Mouse (Mus musculus) stomach, embryonic 15.5 days (tissue): Measurements from ENCODE around the gene Gm20532. TPM values are rescaled to one million over a fixed set of nuclear protein-coding genes. Genes with fewer than 3 reads are reported as not detected.
A peak's percentile ranks its signal among the peaks of the same experiment; 100 is the strongest.

Experiments used
- ATAC-seq: fragments of 200-750 bp; cut with Nextera tagmentation; 2 replicates; pipeline ENCODE4 v1.8.0; 2017; ENCODE audit warnings: low read depth, moderate number of reproducible peaks, moderate TSS enrichment; ENCODE audit not compliant: insufficient read depth, low FRiP score
- H3K27ac ChIP-seq: fragments of 300-500 bp; sonication (generic); 2 replicates; pipeline ENCODE4 v1.5.1; 2015; ENCODE audit warnings: mild to moderate bottlenecking, inconsistent platforms
- H3K27me3 ChIP-seq: fragments of 300-500 bp; sonication (generic); replicated peaks from 2 replicates; pipeline ENCODE4 v1.6.1; 2015; ENCODE audit warnings: inconsistent platforms
- H3K36me3 ChIP-seq: fragments of 300-500 bp; sonication (generic); 2 replicates; pipeline ENCODE4 v1.6.1; 2015; ENCODE audit warnings: inconsistent platforms
- H3K4me1 ChIP-seq: fragments of 300-500 bp; sonication (generic); 2 replicates; pipeline ENCODE4 v1.6.1; 2015; ENCODE audit warnings: inconsistent platforms
- H3K4me2 ChIP-seq: fragments of 300-500 bp; sonication (generic); 2 replicates; pipeline ENCODE4 v1.6.1; 2015; ENCODE audit warnings: mild to moderate bottlenecking, inconsistent platforms
- H3K4me3 ChIP-seq: fragments of 300-500 bp; sonication (generic); replicated peaks from 2 replicates; pipeline ENCODE4 v1.5.1; 2015; ENCODE audit warnings: inconsistent platforms
- H3K9ac ChIP-seq: fragments of 300-500 bp; sonication (generic); 2 replicates; pipeline ENCODE4 v1.6.1; 2015; ENCODE audit warnings: inconsistent platforms
- H3K9me3 ChIP-seq: fragments of 300-500 bp; sonication (generic); 2 replicates; pipeline ENCODE4 v1.6.1; 2016; ENCODE audit warnings: inconsistent platforms
- WGBS: fragments of 180-500 bp; shearing (Covaris S2); methylation state at CpG from one replicate; pipeline ENCODE4 v1.1.7; 2015; 5-methylcytosine and 5-hydroxymethylcytosine counted together
- polyA plus RNA-seq: library from polyadenylated mRNA; unstranded; fragments of >200 nt; fragmentation: Nextera tagmentation; extraction: Ambion mirVana; gene quantifications from 2 replicates; pipeline ENCODE4 v1.2.1, GENCODE M21; 2015

Gm20532 gene
- polyA plus RNA-seq, 1 experiment from 2014 or later: not detected

DNA sequence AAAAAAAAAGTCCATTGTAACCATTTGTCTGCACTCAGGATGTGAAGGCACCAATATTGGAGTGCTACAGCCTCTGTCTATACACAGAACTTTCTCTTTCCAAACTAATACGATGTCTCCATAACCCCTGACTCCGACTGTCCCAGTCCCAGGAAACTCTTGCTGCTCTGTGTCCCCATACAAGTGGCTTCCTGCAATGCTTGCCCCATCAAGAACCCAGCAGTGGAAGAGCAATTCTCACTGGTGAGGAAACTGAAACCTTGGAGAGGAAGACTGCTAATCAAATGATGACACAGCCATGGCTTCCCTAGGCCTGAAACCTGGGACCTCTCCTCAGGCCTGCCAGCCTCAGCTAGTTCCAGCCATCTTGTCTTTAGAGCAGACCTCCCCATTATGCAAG lies 11.4 kb downstream of the Gm20532 start:
- Histone ChIP-seq H3K4me3 (no peak overlapping the region), H3K4me1 (peaks cover 15% of the 10 kb centered on the region)
- 85% methylated on average over 2 of the region's 2 CpGs for WGBS

DNA sequence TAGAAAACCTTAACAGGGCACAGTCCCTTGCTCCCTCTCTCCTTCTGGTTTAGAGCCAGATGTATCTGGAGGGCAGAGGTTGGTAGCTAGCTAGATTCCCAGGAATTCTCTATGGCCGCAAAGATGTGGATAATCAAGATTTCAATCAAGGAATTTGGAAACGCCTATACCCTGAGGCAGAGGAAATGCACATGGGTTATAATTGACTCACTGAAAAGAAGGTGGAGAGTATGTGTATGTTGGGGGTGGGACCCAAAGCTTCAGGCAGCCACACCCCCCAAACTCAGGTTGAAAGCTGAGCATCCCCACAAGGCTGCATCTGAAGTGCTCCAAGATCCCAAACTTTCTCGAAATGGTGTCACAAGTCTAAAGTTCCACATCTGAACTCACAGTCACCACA lies 12.0 kb downstream of the Gm20532 start:
- Histone ChIP-seq H3K4me3 (no peak overlapping the region), H3K4me1 (peaks cover 21% of the 10 kb centered on the region), H3K4me2 (no peak overlapping the region), H3K27me3 (no peaks in the 10 kb centered on the region), H3K27ac (no peak overlapping the region), H3K9me3 (no peaks in the 10 kb centered on the region), H3K36me3 (peaks cover 15% of the 10 kb centered on the region), H3K9ac (no peak overlapping the region)
- no peak for ATAC-seq
- 69% methylated on average over 3 of the region's 3 CpGs for WGBS

More for the DNA sequence above, 11.4 kb downstream of the Gm20532 start:
- Histone ChIP-seq H3K9me3 (no peaks in the 10 kb centered on the region), H3K4me2 (no peak overlapping the region), H3K27me3 (no peaks in the 10 kb centered on the region), H3K36me3 (peaks cover 21% of the 10 kb centered on the region), H3K27ac (no peak overlapping the region), H3K9ac (no peak overlapping the region)
- no peak for ATAC-seq

- WGBS: 84% methylated on average over 4 of the region's 4 CpGs
- Histone ChIP-seq H3K9ac (no peak overlapping the region), H3K27me3 (no peaks in the 10 kb centered on the region), H3K36me3 (peaks cover 6% of the 10 kb centered on the region), H3K4me2 (no peak overlapping the region), H3K27ac (no peak overlapping the region), H3K9me3 (no peaks in the 10 kb centered on the region), H3K4me1 (peaks cover 27% of the 10 kb centered on the region), H3K4me3 (no peak overlapping the region)
- no peak for ATAC-seq
Observed at GRCm38 (mm10) chr2:26599965-26600364, 13.5 kb downstream of the Gm20532 start.

- ATAC-seq: no peak
- H3K4me2 ChIP-seq: no peak overlapping the region
- peaks cover 5% of the 10 kb centered on the region for H3K36me3 ChIP-seq
- H3K4me3 ChIP-seq: no peak overlapping the region
- H3K27me3 ChIP-seq: no peaks in the 10 kb centered on the region
- WGBS: 80% methylated on average over 2 of the region's 2 CpGs
- H3K27ac ChIP-seq: no peak overlapping the region
- no peak overlapping the region for H3K9ac ChIP-seq
- H3K4me1 ChIP-seq: peaks cover 27% of the 10 kb centered on the region
- no peaks in the 10 kb centered on the region for H3K9me3 ChIP-seq
Observed at GRCm38 (mm10) chr2:26600664-26601063, 14.2 kb downstream of the Gm20532 start.

GRCm38 (mm10) chr2:26601595-26601994 lies 15.2 kb downstream of the Gm20532 start:
- no peak overlapping the region for H3K4me3 ChIP-seq
- no peaks in the 10 kb centered on the region for H3K36me3 ChIP-seq
- H3K4me2 ChIP-seq: no peak overlapping the region
- H3K27me3 ChIP-seq: no peaks in the 10 kb centered on the region
- H3K27ac ChIP-seq: no peak overlapping the region
- peaks cover 33% of the 10 kb centered on the region for H3K4me1 ChIP-seq
- H3K9me3 ChIP-seq: no peaks in the 10 kb centered on the region
- 73% methylated on average over 1 of the region's 1 CpGs for WGBS
- no peak for ATAC-seq
- no peak overlapping the region for H3K9ac ChIP-seq

- no peaks in the 10 kb centered on the region for H3K9me3 ChIP-seq
- peak overlapping the region; percentile 85 for H3K4me2 ChIP-seq
- H3K27ac ChIP-seq: no peak overlapping the region
- ATAC-seq: no peak
- no peaks in the 10 kb centered on the region for H3K36me3 ChIP-seq
- H3K4me3 ChIP-seq: peak overlapping the region; percentile 70
- H3K4me1 ChIP-seq: peaks cover 43% of the 10 kb centered on the region
- no peak overlapping the region for H3K9ac ChIP-seq
- WGBS: 80% methylated on average over 5 of the region's 5 CpGs
- H3K27me3 ChIP-seq: no peaks in the 10 kb centered on the region
Observed at GRCm38 (mm10) chr2:26602631-26603030, 16.2 kb downstream of the Gm20532 start.

GRCm38 (mm10) chr2:26603159-26603558 lies 16.7 kb downstream of the Gm20532 start:
- ATAC-seq: no peak
- H3K4me2 ChIP-seq: peak overlapping the region; percentile 85

DNA sequence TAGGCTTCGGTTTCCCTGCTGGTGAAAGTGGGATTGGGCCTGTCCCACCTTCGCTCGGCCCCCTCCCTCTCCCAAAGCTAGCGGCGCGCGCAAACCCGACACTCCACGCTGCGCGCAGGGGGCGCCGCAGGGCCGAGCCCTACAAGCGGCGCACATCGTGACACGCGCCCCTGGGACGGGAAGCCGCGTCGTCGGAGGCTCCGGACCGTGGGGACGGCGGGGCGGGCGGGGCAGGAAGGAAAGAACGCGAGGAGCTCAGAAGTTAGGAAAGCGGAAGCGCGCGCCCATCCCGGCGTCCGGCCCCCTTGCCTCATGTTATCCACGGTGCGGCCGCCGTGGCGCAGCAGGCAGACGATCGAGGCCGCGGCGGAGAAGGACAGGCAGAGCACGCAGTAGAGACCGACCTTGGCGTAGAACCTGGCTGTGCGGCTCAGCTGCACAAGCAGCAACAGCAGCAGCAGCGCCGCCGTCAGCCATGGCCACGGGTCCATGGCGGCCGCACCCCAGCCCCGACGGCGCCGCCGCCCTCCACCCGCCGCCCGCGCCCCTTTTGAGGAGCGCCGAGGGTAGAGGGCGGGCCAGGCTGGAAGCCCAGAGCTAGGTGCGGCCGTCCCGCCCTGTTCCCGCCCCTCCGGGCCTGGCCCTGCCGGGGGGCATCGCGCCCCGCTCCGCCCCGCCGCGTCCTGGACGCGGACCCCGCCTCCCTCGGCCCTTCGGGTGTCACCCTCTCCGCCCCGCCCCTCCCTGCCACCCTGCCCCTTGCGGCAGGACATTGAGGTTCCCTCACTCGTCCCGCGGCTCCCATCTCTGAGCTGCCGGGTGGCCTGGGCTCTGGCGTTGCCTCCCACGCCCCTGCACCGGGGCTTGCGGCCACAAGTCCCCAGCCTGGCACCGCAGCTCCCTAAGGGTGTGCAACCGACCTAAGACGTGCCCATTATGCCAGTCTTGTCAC lies 17.6 kb downstream of the Gm20532 start, which contains the start of gene Agpat2:
Gene Agpat2 (minus strand): TSS at position 698 of the 952 bp plus-strand sequence.
- WGBS: under 1% methylated on average over 94 of the region's 103 CpGs
- Histone ChIP-seq H3K27me3 (no peaks in the 10 kb centered on the region), H3K9me3 (no peaks in the 10 kb centered on the region), H3K36me3 (no peaks in the 10 kb centered on the region), H3K27ac (peak within 1 kb of the TSS; percentile 92), H3K4me3 (peak within 1 kb of the TSS; percentile 70), H3K9ac (peak within 1 kb of the TSS; percentile 62), H3K4me2 (peak within 1 kb of the TSS; percentile 85), H3K4me1 (peaks cover 43% of the 10 kb centered on the region)
- ATAC-seq: peak; percentile 85

More at GRCm38 (mm10) chr2:26603159-26603558, 16.7 kb downstream of the Gm20532 start:
- peaks cover 43% of the 10 kb centered on the region for H3K4me1 ChIP-seq
- peak overlapping the region; percentile 70 for H3K4me3 ChIP-seq
- WGBS: 5% methylated on average over 6 of the region's 6 CpGs
- no peaks in the 10 kb centered on the region for H3K27me3 ChIP-seq
- H3K27ac ChIP-seq: peak overlapping the region; percentile 92
- H3K36me3 ChIP-seq: no peaks in the 10 kb centered on the region
- H3K9ac ChIP-seq: peak overlapping the region; percentile 62
- no peaks in the 10 kb centered on the region for H3K9me3 ChIP-seq

DNA sequence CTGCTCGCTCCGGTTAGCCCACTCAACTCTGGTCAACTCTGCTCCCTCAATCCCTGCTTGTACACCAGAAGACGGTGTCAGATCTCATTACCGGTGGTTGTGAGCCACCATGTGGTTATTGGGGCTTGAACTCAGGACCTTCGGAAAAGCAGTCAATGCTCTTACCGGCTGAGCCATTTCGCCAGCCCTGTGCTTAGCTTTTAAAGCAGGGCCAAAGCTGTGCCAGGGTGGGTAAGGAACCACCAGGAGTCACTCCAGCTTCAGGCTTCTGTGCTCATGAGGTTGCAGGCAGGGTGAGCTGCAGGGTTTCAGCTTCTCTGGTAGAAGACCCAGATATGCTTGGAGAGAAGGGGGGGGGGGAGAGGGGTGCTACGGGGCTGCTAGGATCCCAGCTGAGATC lies 18.9 kb downstream of the Gm20532 start:
- H3K36me3 ChIP-seq: no peaks in the 10 kb centered on the region
- peaks cover 39% of the 10 kb centered on the region for H3K4me1 ChIP-seq
- no peak overlapping the region for H3K27ac ChIP-seq
- no peaks in the 10 kb centered on the region for H3K9me3 ChIP-seq
- H3K4me3 ChIP-seq: no peak overlapping the region
- no peak overlapping the region for H3K4me2 ChIP-seq
- H3K9ac ChIP-seq: no peak overlapping the region
- WGBS: 85% methylated on average over 8 of the region's 8 CpGs
- no peak for ATAC-seq
- H3K27me3 ChIP-seq: no peaks in the 10 kb centered on the region

GRCm38 (mm10) chr2:26606579-26606978 lies 20.1 kb downstream of the Gm20532 start:
- WGBS: 71% methylated on average over 3 of the region's 3 CpGs
- H3K36me3 ChIP-seq: no peaks in the 10 kb centered on the region
- no peak overlapping the region for H3K4me3 ChIP-seq
- H3K4me2 ChIP-seq: no peak overlapping the region
- H3K27me3 ChIP-seq: no peaks in the 10 kb centered on the region
- peaks cover 33% of the 10 kb centered on the region for H3K4me1 ChIP-seq
- no peak overlapping the region; the same call in 1 of the 2 replicates for H3K9ac ChIP-seq
- no peaks in the 10 kb centered on the region for H3K9me3 ChIP-seq
- H3K27ac ChIP-seq: peak overlapping the region; percentile 77
- ATAC-seq: no peak

GRCm38 (mm10) chr2:26607056-26607910 lies 20.8 kb downstream of the Gm20532 start:
- Histone ChIP-seq H3K9ac (no peak overlapping the region; the same call in 1 of the 2 replicates), H3K9me3 (no peaks in the 10 kb centered on the region), H3K36me3 (no peaks in the 10 kb centered on the region), H3K4me3 (no peak overlapping the region), H3K4me1 (peaks cover 33% of the 10 kb centered on the region), H3K27ac (peak overlapping the region; percentile 77), H3K27me3 (no peaks in the 10 kb centered on the region), H3K4me2 (no peak overlapping the region)
- 33% methylated on average over 6 of the region's 6 CpGs for WGBS
- no peak for ATAC-seq
